Mouse (Mus musculus) liver, embryonic 15.5 days (tissue): ENCODE measurements around the gene Psmc2. TPM values are rescaled to one million over a fixed set of nuclear protein-coding genes. Genes with fewer than 3 reads are reported as not detected.

Experiments used
- ATAC-seq: fragments of 200-750 bp; cut with Nextera tagmentation; 2 replicates; pipeline ENCODE4 v1.8.0; 2017; ENCODE audit warnings: moderate number of reproducible peaks, mild to moderate bottlenecking, moderate library complexity; ENCODE audit not compliant: insufficient read depth
- H3K27ac ChIP-seq: fragments of 300-500 bp; sonication (generic); replicated peaks from 2 replicates; pipeline ENCODE4 v1.5.1; 2015; ENCODE audit warnings: mild to moderate bottlenecking, inconsistent platforms
- H3K27me3 ChIP-seq: fragments of 300-500 bp; sonication (generic); 2 replicates; pipeline ENCODE4 v1.6.1; 2015; ENCODE audit warnings: mild to moderate bottlenecking, inconsistent platforms
- H3K36me3 ChIP-seq: fragments of 300-500 bp; sonication (generic); replicated peaks from 2 replicates; pipeline ENCODE4 v1.6.1; 2015; ENCODE audit warnings: moderate library complexity, mild to moderate bottlenecking, inconsistent platforms
- H3K4me1 ChIP-seq: fragments of 300-500 bp; sonication (generic); replicated peaks from 2 replicates; pipeline ENCODE4 v1.6.1; 2015; ENCODE audit warnings: inconsistent platforms
- H3K4me2 ChIP-seq: fragments of 300-500 bp; sonication (generic); 2 replicates; pipeline ENCODE4 v1.6.1; 2015; ENCODE audit warnings: moderate library complexity, mild to moderate bottlenecking, inconsistent platforms
- H3K4me3 ChIP-seq: fragments of 300-500 bp; sonication (generic); replicated peaks from 2 replicates; pipeline ENCODE4 v1.5.1; 2015; ENCODE audit warnings: mild to moderate bottlenecking, inconsistent platforms
- H3K9ac ChIP-seq: fragments of 300-500 bp; sonication (generic); 2 replicates; pipeline ENCODE4 v1.6.1; 2015; ENCODE audit warnings: moderate library complexity, mild to moderate bottlenecking, inconsistent platforms
- H3K9me3 ChIP-seq: fragments of 300-500 bp; sonication (generic); replicated peaks from 2 replicates; pipeline ENCODE4 v1.6.1; 2016; ENCODE audit warnings: inconsistent platforms
- WGBS: fragments of 180-500 bp; shearing (Covaris S2); methylation state at CpG from one replicate; pipeline ENCODE4 v1.1.7; 2015; ENCODE audit warnings: mixed read lengths; ENCODE audit not compliant: insufficient replicate concordance; 5-methylcytosine and 5-hydroxymethylcytosine counted together
- polyA plus RNA-seq: library from polyadenylated mRNA; unstranded; fragments of >200 nt; fragmentation: Nextera tagmentation; extraction: Ambion mirVana; gene quantifications from 2 replicates; pipeline ENCODE4 v1.2.1, GENCODE M21; 2015

Gene Psmc2
- polyA plus RNA-seq, 1 experiment from 2014 or later: 116 TPM

DNA sequence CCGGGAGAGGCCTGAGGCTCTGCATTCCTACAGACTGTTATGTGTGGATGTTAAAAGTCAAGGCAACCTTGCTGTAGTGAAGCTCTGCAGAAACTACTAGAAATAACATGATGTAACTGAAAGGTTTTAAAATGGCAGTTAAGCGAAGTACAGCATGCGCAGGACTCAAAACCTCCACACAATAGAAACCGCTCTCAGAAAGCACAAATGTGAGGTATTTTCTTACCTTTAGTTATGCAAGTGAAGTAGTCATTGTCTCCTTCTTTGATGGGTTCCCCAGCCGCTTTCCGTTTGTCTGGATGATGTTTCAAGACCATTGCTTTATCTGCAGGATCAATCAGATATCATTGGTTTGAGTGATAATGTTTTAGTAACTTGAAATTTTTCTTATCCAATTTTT, 8.6 kb upstream of the Psmc2 start:
- Histone ChIP-seq H3K9me3 (no peaks in the 10 kb centered on the region), H3K4me2 (no peak overlapping the region), H3K36me3 (peaks cover 69% of the 10 kb centered on the region), H3K4me1 (no peaks in the 10 kb centered on the region), H3K27ac (no peak overlapping the region), H3K27me3 (no peaks in the 10 kb centered on the region), H3K9ac (no peak overlapping the region), H3K4me3 (no peak overlapping the region)
- 88% methylated on average over 6 of the region's 6 CpGs for WGBS
- no peak for ATAC-seq

DNA sequence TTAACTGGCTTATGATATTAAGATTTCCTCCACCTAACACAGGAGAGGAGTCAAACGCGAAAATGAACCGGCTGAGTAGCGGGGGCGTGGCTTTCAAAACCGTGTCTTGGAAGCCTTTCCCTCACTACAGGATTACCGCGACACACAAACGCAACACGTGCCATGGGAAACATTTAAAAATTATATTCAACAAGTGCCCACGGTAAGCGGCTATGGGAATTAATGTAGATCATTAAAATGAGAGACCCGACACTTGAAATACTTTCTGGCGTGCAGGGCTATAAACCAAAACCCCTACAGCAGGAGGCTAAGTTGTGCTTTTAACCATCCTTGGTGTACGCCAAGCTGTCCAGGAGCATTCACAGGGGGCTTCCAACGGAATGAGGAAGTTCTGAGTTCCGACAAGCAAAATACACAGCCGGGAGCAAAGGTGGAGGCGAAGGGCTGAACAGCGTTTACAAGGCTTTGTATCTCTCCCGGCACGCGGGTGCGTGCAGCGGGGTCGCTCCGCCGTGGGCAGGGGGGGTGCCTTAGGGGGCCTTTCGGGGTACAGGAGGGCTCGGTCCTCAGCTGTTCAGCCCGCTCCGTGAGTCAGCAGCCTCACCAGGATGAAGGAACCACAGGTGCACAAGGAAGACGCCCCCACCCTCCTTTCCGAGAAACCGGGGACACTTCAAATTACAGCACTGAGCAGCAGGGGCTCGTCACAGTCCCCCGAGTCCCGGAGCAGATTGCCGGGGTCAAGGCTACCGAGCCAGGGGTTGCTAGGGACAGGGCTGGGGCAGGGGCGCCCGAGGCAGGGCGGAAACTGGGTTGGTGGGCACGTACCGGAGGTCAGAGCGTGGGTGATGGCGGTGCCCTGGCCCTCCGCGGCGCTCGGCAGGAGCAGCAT, 676 bp upstream of the Psmc2 start:
- Histone ChIP-seq H3K9me3 (no peaks in the 10 kb centered on the region), H3K4me3 (peak overlapping the region; percentile 95), H3K27me3 (no peaks in the 10 kb centered on the region), H3K27ac (peak overlapping the region; percentile 74), H3K36me3 (peaks cover 45% of the 10 kb centered on the region), H3K4me2 (peak overlapping the region; percentile 99), H3K4me1 (peaks cover 30% of the 10 kb centered on the region), H3K9ac (peak overlapping the region; percentile 82)
- WGBS: under 1% methylated on average over 51 of the region's 51 CpGs
- peak; percentile 22 for ATAC-seq

DNA sequence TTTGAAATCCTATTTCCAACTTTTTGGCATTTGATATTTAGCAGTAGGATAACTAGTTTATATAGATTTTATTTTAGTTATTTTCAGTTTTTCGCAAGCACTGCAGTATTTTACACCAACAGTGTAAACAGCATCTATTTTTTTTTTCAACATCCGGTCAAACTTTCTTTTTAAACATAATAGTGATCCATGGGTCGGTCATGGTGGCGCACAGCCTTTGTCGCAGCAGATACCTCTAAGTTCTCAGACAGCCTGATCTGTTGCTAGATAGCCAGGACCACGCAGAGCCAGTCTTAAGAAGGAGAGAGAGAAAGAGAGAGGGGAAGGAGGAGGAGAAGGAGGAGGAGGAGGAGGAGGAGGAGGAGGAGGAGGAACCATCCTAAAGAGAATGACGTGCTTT, 693 bp downstream of the Psmc2 start:
- Histone ChIP-seq H3K9me3 (no peaks in the 10 kb centered on the region), H3K27me3 (no peaks in the 10 kb centered on the region), H3K4me2 (peak overlapping the region; percentile 99), H3K36me3 (peaks cover 34% of the 10 kb centered on the region), H3K4me3 (peak overlapping the region; percentile 99; the same call in 1 of the 2 replicates), H3K9ac (no peak overlapping the region), H3K4me1 (peaks cover 39% of the 10 kb centered on the region), H3K27ac (peak overlapping the region; percentile 93)
- no peak for ATAC-seq
- 67% methylated on average over 7 of the region's 7 CpGs for WGBS

DNA sequence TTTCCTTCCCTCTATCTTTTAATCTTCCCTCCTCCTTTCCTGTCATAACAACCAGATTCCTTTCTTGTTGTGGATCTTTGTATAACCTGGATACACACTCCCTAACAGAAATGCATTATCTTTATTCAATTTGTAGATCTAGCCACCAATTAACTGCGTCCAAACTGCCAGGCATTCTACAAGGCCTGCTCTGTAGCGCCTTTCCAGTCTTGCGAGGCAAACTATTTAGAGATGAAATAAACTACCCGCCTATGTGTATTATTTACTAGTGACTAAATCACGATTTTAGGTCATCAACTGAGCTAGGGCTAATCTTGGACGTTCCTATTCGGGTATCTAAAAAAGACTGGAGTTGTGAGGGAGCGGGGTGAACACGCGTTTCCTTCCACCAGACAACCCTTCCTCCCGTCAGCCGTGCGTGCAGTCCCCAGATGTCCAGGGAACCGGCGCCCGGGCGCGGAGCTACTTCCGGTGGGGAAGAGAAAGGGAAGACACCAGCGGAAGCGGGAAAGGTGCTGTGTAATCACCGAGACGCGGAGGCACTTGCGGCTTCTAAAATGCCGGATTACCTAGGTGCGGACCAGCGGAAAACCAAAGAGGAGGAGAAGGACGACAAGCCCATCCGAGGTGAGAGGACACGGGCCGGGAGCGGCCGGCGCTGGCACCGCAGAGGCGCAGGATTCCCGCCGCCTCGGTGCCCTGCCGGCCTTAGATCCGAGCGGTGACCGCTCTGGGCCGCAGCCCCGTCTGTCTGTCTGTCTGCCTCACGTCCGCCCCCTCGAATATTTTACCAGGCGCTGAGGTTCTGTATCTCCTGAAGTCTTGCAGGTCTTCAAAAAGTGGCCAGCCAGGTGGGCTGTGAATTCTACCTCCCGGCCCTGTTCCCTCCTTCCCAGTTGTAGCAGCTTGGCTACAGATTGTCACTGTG, 1.4 kb downstream of the Psmc2 start:
- Histone ChIP-seq H3K27me3 (no peaks in the 10 kb centered on the region), H3K4me2 (peak overlapping the region; percentile 99), H3K4me1 (peaks cover 42% of the 10 kb centered on the region), H3K9ac (peak overlapping the region; percentile 91), H3K36me3 (peaks cover 33% of the 10 kb centered on the region), H3K27ac (peak overlapping the region; percentile 93), H3K9me3 (no peaks in the 10 kb centered on the region), H3K4me3 (peak overlapping the region; percentile 99)
- peak; percentile 79 for ATAC-seq
- 1% methylated on average over 51 of the region's 51 CpGs for WGBS

DNA sequence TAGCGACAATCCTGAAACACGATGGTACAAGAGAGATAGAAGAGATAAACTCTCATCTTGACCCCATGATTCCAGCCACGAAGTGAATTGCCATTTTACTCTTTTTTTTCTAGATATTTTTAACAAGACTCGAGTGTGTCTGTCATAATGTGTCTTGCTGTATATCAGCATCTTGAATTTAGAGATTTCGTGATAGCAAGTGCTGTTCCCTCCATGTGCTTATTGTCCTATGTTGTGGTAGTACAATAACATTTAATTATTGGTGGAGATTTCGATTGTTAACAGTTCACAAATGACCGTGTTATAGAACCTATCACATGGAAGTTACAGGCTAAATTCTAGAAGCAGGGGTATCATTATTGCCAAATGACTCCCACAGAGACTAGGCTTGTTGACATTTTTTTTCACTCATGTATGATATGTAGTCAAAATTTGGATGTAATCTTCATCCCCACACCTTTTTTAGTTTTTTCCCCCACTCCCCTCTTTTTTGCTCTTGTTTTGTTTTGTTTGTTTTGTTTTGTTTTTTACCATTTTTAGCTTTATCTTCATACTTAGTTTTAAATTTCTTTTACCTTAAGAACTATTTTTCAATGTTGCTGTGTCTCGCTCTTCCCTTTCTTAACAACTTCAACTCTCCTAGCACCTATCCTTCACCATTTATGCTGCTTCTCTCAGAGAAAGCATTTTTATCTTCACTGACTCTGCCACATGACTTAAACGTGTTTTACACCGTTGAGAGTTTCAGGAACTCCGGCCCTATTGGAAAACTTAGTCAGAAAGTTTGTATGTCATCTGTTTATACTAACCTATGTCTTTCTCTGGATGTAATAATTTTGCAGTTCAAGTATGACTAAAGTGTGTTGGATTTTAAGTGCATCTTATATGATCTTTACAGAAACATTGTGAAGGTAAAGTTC, 2.4 kb downstream of the Psmc2 start:
- H3K27me3 ChIP-seq: no peaks in the 10 kb centered on the region
- WGBS: 20% methylated on average over 11 of the region's 11 CpGs
- H3K4me2 ChIP-seq: peak overlapping the region; percentile 99
- peak overlapping the region; percentile 93 for H3K27ac ChIP-seq
- H3K9ac ChIP-seq: peak overlapping the region; percentile 91
- peaks cover 31% of the 10 kb centered on the region for H3K36me3 ChIP-seq
- ATAC-seq: no peak
- peaks cover 42% of the 10 kb centered on the region for H3K4me1 ChIP-seq
- H3K9me3 ChIP-seq: no peaks in the 10 kb centered on the region
- H3K4me3 ChIP-seq: peak overlapping the region; percentile 99

DNA sequence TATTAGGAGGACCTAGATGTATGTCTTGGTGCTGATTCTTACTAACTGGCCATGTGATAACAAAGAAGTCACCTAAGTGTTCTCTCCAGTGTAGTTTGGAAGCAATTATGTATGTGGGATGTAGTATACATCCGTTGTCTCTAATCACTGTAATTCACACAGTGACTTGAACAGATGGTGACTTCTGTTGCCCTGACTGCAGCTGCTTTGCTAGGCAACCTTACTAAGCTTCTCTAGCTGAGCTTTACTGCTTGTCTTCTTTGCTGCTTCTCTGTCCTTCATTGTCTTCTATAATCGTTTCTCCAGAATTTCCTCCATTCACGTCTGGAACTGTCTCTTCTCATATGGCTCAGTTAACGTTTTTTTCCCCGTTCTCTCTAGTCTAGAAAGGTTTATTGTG, 4.0 kb downstream of the Psmc2 start:
- Histone ChIP-seq H3K9me3 (no peaks in the 10 kb centered on the region), H3K4me3 (no peak overlapping the region), H3K9ac (0 out of 2 replicates have a peak overlapping the region, but pooled peaks have one; percentile 7), H3K27ac (no peak overlapping the region), H3K4me1 (peaks cover 42% of the 10 kb centered on the region), H3K4me2 (no peak overlapping the region; the same call in 1 of the 2 replicates), H3K27me3 (no peaks in the 10 kb centered on the region), H3K36me3 (peaks cover 25% of the 10 kb centered on the region)
- WGBS: 56% methylated on average over 5 of the region's 5 CpGs
- no peak for ATAC-seq

DNA sequence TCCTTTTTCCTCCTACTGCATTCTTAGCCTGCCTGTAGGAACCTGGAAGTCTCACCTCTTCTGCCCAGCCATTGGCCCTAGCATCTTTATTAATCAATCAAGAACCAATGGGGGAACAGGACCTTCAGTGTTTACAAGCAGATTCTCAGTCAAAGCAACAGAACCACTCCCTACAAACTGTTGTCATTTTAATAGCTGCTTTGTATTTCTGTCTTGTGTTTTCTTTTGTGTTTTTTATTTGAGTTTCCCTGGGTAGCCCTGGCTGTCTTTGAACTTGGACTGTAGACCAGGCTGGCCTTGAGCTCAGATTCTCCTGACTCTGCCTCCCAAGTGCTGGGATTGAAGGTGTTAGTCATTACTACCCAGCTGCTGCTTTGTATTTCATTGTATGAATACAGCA, 7.1 kb downstream of the Psmc2 start:
- H3K4me1 ChIP-seq: peaks cover 32% of the 10 kb centered on the region
- H3K9me3 ChIP-seq: no peaks in the 10 kb centered on the region
- ATAC-seq: no peak
- H3K27me3 ChIP-seq: no peaks in the 10 kb centered on the region
- no peak overlapping the region for H3K27ac ChIP-seq
- no peak overlapping the region for H3K9ac ChIP-seq
- H3K4me2 ChIP-seq: no peak overlapping the region
- H3K4me3 ChIP-seq: no peak overlapping the region
- peaks cover 47% of the 10 kb centered on the region for H3K36me3 ChIP-seq

DNA sequence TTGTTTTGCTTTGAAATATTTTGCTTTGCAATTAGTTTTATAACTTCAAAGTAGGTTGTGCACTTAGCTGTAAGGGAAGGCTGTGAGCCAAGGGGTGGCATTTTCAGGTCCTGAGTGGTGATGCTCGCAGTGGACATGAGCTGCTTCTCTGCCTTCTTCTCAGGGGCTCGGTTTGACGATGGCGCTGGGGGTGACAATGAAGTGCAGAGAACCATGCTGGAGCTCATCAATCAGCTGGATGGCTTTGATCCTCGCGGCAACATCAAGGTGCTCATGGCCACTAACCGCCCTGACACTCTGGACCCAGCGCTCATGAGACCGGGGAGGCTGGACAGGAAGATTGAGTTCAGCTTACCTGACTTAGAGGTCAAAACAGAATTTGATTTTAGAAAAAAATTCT, 17.8 kb downstream of the Psmc2 start:
- no peak for ATAC-seq
- peaks cover 62% of the 10 kb centered on the region for H3K36me3 ChIP-seq
- H3K4me1 ChIP-seq: no peaks in the 10 kb centered on the region
- H3K4me3 ChIP-seq: no peak overlapping the region
- WGBS: 92% methylated on average over 9 of the region's 9 CpGs
- H3K27ac ChIP-seq: no peak overlapping the region
- H3K9me3 ChIP-seq: no peaks in the 10 kb centered on the region
- no peak overlapping the region for H3K4me2 ChIP-seq
- no peaks in the 10 kb centered on the region for H3K27me3 ChIP-seq
- no peak overlapping the region for H3K9ac ChIP-seq

DNA sequence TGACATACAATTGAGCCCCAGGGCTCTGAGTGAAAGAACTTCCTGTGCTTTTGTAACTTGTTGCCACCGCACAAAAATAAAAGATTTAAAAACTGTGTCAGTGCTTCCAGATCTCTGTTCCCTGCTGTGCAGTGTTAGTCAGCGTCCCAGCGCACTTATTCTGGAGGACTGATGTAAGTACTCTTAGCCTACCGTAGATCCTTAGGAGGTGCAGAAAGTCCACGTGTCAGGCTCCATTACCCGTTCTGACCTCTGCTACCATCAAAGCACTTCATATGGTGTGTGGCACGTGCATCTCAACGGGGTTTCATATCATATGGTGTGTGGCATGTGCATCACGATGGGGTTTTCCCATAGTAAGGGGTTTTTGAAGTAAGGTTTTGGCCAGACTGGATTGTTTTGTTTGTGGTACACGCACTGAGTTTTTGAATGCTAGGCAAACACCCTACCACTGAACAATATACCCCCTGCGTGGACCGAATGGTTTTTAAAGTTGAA, 18.7 kb downstream of the Psmc2 start:
- 89% methylated on average over 12 of the region's 12 CpGs for WGBS
- no peaks in the 10 kb centered on the region for H3K9me3 ChIP-seq
- H3K36me3 ChIP-seq: peaks cover 55% of the 10 kb centered on the region
- no peak overlapping the region for H3K4me3 ChIP-seq
- H3K4me2 ChIP-seq: no peak overlapping the region
- H3K4me1 ChIP-seq: no peaks in the 10 kb centered on the region
- H3K27ac ChIP-seq: no peak overlapping the region
- H3K9ac ChIP-seq: no peak overlapping the region
- ATAC-seq: no peak
- H3K27me3 ChIP-seq: no peaks in the 10 kb centered on the region

DNA sequence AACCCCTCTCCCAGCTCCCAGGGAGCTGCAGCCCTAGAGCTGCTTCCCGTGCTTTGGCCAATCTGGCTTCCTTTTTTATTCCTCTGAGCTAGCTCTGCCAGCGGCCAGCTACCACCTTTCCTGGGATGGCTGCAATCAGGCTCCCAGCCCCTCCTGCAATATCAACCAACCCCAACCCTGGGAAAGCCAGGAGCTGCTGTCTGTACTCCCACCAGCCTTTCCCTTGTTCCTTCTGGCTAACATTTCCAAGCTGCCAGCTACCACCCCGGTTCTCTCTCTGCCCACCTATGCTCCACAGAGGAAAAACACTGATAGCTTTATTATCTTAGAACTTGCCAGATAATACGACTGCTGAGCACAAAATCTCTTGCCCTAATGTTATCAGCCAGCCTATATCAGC, 19.8 kb downstream of the Psmc2 start:
- Histone ChIP-seq H3K9ac (no peak overlapping the region), H3K4me2 (no peak overlapping the region), H3K36me3 (peaks cover 45% of the 10 kb centered on the region), H3K9me3 (no peaks in the 10 kb centered on the region), H3K27ac (no peak overlapping the region), H3K4me1 (no peaks in the 10 kb centered on the region), H3K27me3 (no peaks in the 10 kb centered on the region), H3K4me3 (no peak overlapping the region)
- ATAC-seq: no peak
- 50% methylated on average over 4 of the region's 4 CpGs for WGBS
